Mouse (Mus musculus) liver, adult (tissue): ENCODE measurements around the gene Psmd2.
A peak's percentile ranks its signal among the peaks of the same experiment; 100 is the strongest.

Source experiments
- GATA4 ChIP-seq: IDR thresholded peaks from 2 replicates; pipeline ENCODE4 v1.6.1; 2014; ENCODE audit warnings: mild to moderate bottlenecking, low read length; ENCODE audit not compliant: insufficient replicate concordance

The Psmd2 gene

DNA sequence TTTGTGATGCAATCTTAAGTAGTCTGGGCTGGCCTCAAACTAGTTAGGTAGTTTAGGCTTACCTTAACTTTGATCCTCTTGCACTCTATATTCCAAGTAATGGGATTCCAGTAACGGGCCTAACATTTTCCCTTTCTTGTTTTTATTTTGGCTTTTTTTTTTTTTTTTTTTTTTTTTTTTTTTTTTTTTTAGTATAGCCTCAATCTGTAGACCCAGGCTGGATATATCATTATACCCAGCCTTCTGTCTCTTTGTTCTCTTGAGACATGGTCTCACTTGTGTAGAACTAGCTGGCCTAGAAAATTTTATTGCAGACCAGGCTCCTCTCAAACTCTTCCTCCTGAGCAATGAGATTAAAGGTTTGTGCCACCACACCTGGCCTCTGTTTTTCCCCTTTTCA is 40.2 kb downstream of the Psmd2 start:
- TF ChIP-seq GATA4, result no peak

DNA sequence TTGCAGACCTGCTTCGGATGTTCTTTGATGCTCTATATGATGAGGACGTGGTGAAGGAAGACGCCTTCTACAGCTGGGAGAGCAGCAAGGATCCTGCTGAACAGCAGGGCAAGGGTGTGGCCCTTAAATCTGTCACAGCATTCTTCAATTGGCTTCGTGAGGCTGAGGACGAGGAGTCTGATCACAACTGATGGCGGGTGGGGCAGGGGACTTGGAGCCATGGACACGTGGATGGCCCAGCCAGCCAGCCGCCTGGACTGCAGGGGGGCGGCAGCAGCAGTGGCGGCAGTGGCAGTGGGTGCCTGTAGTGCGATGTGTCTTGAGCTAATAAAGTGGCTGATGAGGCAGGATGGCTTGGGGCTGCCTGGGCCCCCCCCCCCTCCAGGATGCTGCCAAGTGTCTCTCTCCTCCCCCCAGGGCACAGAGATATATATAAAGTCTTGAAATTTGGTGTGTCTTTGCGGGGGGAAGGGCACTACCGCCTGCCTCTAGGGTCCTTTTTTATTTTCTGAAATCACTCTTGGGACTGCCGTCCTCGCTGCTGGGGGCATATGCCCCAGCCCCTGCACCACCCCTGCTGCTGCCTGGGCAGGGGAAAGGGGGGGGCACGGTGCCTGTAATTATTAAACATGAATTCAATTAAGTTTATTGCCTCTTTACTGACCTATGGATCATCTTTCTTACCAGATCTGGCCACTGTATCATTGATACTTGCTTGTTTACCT is 41.0 kb downstream of the Psmd2 start:
- TF ChIP-seq GATA4, result no peak

DNA sequence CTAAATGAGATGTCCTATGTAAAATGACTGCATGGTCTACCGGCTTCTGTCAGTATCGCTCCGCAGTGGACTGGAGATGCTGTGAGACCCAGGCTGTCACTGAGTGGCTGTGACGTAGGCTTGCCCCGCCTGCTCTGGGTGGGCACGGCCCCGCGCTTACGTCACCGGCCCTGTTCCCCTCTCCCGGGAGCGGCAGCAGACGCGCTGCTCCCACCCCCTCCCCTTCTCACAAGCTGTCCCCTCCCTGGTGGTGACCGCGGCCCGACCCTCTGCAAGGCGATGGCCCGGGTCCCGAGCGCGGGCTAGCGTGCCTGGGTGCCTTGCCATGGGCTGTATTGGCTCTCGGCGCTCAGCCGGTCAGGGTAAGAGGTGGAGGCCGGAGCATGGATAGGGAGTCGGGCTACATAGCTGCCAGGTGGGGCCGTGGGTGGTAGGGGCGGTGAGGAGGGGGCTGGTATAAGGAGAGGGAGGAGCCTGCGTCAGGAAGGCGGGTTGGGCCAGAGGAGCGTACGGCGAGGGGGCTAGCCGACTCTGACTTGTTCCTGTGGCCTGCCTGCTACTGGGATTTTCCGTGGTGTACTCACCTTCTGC is 41.8 kb downstream of the Psmd2 start, which contains the start of gene Fam131a:
TSS of gene Fam131a (plus strand) at position 131 of the 591 bp plus-strand sequence.
- no peak for TF ChIP-seq GATA4

DNA sequence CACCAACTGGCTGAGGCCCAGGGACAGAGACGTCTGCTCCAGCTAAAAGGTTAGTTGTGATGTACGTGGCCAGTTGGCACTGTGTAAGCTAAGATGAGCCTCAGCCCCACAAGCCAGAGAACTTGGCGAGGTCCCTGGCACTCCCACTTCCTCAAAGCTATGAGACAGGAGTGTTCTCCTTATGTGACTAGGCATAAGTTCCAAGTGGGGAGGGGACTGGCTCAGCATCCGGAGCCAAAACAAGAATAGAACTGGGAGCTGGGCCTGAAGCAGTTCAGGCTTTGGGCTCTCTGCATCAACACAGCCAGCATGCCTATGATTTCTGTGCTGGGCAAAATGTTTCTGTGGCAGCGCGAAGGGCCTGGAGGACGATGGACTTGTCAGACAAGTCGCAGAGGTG is 43.3 kb downstream of the Psmd2 start:
- no peak for TF ChIP-seq GATA4

DNA sequence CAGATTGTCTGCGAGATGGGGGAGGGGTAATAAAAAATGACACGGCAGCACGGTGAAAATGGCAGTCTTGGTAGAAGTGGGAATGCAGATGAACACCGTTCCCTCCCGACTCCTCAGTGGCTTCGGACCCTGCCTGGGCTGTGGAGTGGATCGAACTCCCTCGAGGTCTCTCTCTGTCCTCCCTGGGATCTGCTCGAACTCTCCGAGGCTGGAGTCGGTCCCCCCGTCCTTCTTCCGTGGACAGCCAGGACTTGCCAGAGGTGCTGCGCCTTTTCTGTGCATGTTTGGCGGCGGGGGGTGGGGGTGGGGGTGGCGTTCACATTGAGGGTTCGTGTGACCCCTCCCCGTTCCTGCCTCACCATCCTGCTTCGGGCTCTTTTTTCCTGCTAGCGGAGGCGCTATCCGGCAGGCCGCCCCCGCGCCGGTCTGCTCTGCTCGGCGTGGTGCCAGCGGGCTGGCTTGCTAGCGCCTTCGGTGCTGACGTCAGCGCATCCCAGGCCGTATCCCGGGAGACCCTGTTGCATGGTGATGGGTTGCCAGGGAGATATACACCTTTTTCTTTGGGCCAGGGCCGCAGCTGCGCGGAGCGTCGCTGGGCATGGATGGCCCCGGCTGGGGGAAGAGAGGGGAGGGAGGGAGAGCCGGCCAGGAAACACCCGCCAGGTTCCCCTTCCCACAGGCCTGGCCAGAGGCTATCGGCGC is 44.3 kb downstream of the Psmd2 start:
- TF ChIP-seq GATA4, result peak; percentile 8; the same call in 1 of the 2 replicates

DNA sequence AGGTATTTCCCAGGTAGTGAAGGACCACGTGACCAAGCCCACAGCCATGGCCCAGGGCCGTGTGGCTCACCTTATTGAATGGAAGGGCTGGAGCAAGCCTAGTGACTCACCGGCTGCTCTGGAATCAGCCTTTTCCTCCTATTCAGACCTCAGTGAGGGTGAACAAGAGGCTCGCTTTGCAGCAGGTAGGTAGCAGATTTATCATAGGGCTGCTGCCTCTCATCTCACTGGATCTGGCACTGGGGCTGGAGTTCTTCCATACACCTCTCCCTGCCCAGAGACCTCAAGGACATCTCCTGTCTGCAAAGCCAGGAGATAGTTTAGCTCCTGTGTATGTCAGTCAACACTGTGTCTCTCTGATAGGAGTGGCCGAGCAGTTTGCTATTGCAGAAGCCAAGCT is 47.8 kb downstream of the Psmd2 start:
- TF ChIP-seq GATA4, result no peak

DNA sequence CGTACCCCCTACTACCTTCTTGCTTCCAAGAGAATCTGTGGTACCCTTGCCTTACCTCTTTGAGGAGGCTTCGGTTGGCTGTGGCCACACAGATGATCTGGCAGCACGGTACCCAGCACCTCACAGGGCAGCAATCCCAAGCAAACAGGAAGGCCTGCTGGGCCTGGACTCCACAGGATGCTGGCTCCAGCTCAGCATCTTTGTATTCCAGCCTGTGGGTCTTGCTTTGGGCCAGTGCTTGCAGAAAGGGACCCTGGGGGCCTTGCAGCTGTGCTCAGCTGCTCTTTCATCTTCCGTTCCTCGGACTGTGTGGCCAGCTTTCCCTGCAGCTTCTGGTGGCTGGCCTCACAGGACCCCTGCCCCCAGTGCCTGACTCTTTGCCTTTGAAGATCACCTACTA is 48.6 kb downstream of the Psmd2 start:
- TF ChIP-seq GATA4, result no peak

DNA sequence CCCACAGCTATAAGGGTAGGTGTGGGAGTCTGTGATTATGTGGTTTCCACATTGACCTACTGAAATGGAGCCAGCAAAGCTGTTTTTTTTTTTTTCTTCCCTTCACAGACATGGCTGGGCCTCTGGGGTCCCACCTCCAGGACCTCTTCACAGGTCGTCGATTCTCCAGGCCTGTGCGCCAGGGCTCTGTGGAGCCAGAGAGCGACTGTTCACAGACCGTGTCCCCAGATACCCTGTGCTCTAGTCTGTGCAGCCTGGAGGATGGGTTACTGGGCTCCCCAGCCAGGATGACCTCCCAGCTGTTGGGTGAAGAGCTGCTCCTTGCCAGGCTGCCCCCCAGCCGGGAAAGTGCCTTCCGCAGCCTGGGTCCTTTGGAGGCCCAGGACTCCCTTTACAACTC is 49.9 kb downstream of the Psmd2 start:
- no peak for TF ChIP-seq GATA4

DNA sequence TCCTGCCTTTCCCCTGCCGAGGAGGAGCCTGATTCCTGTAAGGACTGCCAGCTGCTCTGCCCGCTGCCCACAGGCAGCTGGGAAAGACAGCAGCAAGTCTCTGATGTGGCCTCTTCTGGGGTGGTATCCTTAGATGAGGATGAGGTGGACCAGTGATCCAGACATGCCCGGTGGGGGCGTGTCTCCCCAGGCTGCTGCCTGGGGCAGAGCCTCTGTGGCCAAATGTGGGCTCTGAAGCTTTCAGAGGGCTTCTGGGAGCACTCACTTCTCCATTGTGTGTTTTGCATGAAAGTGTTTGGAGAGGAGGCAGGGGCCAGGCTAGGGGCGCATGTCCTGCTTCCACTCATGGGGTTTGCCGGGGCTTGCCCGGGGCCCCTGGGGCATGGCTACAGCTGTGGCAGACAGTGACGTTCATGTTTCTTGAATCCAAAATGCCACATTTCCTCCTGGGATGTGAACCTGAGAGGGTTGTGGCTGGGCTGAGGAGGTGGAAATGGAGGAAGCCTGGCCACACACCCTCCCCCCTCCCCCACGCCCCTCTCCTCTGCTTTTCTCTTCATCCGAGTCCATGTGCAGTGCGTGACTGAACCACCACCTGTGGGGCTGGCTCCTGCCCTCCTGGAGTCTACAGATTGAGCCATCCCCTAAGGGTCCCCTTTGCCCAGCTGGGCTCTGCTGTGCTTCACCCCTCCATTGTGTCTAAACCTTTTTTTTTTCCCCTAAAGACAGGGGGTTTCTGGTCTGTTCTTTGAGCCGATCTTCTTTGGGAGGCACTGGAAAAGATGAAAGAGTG is 50.5 kb downstream of the Psmd2 start:
- no peak for TF ChIP-seq GATA4

DNA sequence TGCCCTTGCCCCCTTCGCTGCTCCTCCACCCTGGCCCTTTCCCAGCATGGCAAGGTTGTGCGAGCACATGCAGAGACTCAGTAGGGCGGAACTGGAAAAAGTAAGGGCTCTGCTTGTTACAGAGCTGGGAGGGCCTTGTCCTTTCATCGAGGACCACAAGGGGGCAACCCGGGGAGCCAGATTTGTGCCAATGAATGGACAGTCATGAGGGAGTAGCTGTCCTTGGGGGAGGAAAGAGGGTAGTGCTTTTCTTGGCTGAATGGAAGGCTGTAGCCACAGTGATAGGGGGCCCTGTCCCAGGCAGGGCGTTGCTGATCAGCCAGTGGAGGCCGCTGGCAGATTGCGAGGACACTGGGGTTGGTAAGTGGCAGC is 51.1 kb downstream of the Psmd2 start:
- TF ChIP-seq GATA4, result no peak

DNA sequence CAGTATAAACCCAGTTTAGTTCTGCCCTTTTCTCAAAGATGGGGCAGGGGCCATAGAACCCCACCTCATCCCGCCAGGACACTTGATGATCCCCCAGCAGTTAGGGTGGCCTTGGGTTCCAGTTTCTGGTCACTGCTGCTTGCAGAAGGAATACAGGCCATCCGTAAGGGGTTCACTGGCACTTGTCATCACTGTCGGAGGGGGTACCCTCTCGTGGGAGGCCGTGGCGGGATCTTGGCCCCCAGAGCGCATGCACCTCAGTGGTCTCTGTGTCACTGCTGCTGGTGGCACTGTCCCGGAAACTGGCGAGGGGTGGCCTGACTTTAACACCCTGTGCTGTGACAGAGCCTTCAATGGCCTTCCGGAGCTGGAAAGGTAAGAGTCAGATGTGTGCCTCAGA is 51.6 kb downstream of the Psmd2 start:
- no peak for TF ChIP-seq GATA4

DNA sequence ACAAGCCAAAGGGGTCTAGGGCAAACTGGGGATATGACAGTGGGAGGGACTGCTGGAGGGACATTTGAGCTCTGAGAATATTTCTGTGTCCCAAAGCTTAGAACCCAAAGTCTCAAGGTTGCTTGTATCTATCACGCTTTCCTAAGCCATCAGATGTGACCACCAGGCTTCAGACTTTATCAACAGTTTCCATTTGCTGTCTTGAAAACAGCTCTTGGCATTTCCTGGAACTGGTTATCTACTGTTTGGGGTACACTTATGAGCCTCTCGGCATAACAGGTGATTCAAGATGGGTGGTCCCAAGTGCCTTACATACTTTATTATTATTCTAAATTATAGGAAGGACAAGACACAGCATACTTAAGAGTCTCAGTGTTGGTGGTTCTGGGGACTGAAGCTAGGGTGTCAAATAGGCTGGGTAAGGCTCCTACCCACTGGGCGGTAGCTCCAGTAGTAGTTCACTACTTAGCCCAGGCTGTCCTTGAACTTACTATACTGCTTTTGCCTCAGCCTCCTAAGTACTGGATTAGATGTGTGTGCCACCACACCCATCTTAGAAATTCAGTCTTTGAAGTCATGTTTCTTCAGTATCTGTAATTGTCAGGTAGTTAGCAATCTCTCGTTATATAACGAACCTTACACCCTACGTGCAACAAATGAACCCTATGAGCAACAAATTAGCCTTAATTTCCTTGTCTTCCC is 52.4 kb downstream of the Psmd2 start:
- no peak for TF ChIP-seq GATA4

DNA sequence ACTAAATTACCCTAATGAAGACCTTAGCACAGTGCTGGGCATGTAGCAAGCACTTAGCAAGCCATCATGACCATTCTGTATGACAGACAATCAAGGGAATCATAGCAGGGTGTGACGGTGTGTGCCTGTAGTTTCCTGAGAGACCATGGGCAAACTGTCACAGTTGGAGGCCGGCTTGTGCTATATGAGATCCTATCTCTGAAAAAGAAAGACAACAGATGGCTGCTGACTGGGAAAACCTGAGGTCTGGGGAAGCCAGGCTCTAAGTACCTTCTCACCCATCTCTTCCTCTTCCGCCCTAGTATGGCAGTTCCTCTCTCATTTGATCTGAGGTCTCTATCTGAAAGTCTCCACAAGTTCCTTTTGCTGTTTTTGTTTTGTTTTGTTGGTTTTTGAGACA is 54.3 kb downstream of the Psmd2 start:
- TF ChIP-seq GATA4, result no peak

DNA sequence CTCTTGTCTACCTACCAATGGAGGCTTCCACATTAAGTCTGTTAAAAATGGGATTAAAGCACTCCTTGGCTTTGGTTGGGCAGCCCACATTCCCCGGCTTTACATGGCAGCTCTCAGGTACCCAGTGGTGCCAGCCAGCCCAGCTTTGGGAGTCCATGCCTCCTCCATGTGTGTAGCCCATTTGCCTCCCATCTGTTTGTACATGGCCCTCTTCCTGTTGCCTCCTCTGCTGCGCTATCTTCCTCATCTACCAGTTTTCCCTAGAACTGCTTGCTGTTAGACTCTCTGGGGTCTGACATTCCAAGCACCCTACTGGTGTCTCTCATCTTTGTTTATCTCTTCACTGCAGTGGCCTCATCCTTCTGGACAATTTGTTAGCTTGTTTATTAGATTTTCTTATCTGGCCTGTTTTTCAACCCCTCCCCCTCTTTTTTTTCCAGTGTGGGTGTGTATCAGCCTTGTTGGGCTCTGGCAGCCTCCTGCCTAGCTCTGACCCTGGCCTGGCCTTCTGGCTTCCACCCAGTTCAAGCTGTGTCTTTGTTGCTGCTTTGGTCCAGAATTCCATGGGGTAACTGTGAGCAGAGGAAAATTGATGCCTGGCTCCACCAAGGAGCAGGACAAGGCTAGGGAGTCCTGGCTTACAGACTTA is 55.1 kb downstream of the Psmd2 start:
- no peak for TF ChIP-seq GATA4
